Comparison of ENCODE assay signal across 8 mouse cellular contexts in the genomic region with DNA sequence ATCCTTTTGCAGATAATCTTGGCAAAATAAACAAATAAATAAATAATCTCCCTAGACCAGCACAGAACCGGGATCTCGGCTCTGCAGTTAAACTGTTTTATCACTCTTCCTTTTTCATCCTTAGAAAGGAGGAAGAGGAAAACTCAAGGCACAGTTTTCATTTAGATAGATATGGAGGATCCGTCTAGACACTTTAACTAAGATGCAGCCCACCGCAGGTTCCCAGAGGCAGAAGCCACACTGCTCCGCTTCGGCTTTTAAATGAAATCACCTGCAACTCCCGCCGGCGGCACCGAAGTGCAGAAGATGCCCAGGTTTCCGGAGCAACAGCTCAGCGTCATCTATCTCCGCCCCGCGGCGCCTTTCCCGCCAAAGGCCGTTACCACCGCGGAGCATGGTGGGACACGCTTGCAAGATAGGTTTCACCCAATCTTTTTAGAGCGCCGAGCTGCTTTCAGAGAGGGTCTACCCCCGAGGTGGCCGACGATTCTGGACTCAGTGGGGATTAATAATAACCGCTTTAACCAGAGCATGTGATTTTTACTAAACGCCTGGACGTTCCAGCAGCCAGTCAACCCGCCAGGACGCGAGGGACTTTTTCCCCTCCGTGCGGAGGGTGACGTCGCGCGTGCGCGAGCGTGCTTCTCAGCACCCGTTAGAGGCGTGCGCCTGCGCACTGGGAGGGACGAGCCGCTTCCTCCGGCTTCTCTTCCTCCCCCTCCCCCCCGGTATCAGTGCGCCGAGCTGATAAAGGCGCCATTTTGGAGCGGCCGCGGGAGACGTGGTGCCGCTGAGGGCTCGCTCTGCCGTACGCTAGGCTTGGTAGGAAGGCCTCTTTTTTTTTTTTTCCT. TPM values are rescaled to one million over a fixed set of nuclear protein-coding genes. Genes with fewer than 3 reads are reported as not detected.
DNase-seq lines count a peak whose midpoint lies in the region; ATAC-seq lines count a peak whose summit lies in the region.

Gene Srsf1, plus strand, starts transcription at position 430 of the 851 bp plus-strand sequence.

- peak within 1 kb of the TSS; percentile 84 for H3K4me2 ChIP-seq in hindbrain, embryonic 11.5 days (replicated peaks; ENCODE audit: low read depth, low read length)

- peak within 1 kb of the TSS; percentile 99 for H3K9ac ChIP-seq in hindbrain, embryonic 11.5 days (ENCODE audit: low read depth, low read length)

- under 1% methylated on average over 60 of the region's 60 CpGs for WGBS in hindbrain, embryonic 11.5 days

- peak within 1 kb of the TSS; percentile 92 for H3K4me3 ChIP-seq in hindbrain, embryonic 11.5 days (ENCODE audit: low read depth, low read length)

- peak; percentile 100 for DNase-seq in Muller cell, postnatal 12 days (ENCODE audit: inconsistent ontology term)
- peak; percentile 98 for DNase-seq in cerebellum, adult 9-11 months
- peak; percentile 93 to 97 for DNase-seq in frontal cortex, adult 2 months (ENCODE audit: extremely low spot score in 1 of 2, low spot score in 1 of 2)
- DNase-seq in hindbrain, embryonic 11.5 days (ENCODE audit: low spot score), result peak; percentile 100
- peak; percentile 96 to 98 for DNase-seq in layer of hippocampus, postnatal 10 days (ENCODE audit: low spot score in 2 of 2)
- peak; percentile 99 for DNase-seq in lung, postnatal 10 days
- DNase-seq in ovary, postnatal 36 days (ENCODE audit: low spot score), result peak; percentile 98
- DNase-seq in thymus, postnatal 25 days, result peak; percentile 97

- H3K27me3 ChIP-seq in hindbrain, embryonic 11.5 days (ENCODE audit: control insufficient read depth, insufficient read depth, low read length), result no peaks in the 10 kb centered on the region

- peak within 1 kb of the TSS; percentile 96 for H3K27ac ChIP-seq in hindbrain, embryonic 11.5 days (ENCODE audit: low read depth, low read length)

- peak; percentile 88 for ATAC-seq in hindbrain, embryonic 11.5 days (ENCODE audit: low FRiP score)

- no peaks in the 10 kb centered on the region for H3K4me1 ChIP-seq in hindbrain, embryonic 11.5 days (replicated peaks; ENCODE audit: control insufficient read depth, insufficient read depth, low read length)

- H3K9me3 ChIP-seq in hindbrain, embryonic 11.5 days (ENCODE audit: control insufficient read depth, low read length), result no peaks in the 10 kb centered on the region

- peaks cover 3% of the 10 kb centered on the region; the same call in 1 of the 2 replicates for H3K36me3 ChIP-seq in hindbrain, embryonic 11.5 days (ENCODE audit: control insufficient read depth, insufficient read depth, low read length)

RNA-seq across cellular contexts. Expression of gene Srsf1, which starts in this region (rescaled TPM):
- 337 and 338 TPM in 2 replicates for polyA plus RNA-seq in frontal cortex, adult 2 months (2012; rRNA removed)
- polyA plus RNA-seq in hindbrain, embryonic 11.5 days (2014; fragmentation: Nextera tagmentation; extraction: Ambion mirVana), result 493 and 503 TPM in 2 replicates
- total RNA-seq in layer of hippocampus, postnatal 10 days (2021), result 100 to 1,000 TPM; 218 to 245 TPM

Comparison
In these comparisons a context has a peak if more than half of its experiments do, and no peak if none do; other contexts are left out.
1. Peak in every context shown above with its lines: DNase-seq, ATAC-seq, H3K4me3 ChIP-seq and H3K27ac ChIP-seq.